Mouse (Mus musculus) ES-Bruce4 (cell line): ENCODE measurements around the gene Otop2. TPM values are rescaled to one million over a fixed set of nuclear protein-coding genes. Genes with fewer than 3 reads are reported as not detected.

Experiments used
- H3K27ac ChIP-seq: 2 replicates; pipeline ENCODE4 v1.5.1; 2012; ENCODE audit warnings: low read length, inconsistent platforms; ENCODE audit not compliant: insufficient read depth
- H3K27me3 ChIP-seq: 2 replicates; pipeline ENCODE4 v1.6.1; 2012; ENCODE audit warnings: mild to moderate bottlenecking, low read length, inconsistent platforms; ENCODE audit not compliant: control insufficient read depth, poor library complexity, insufficient read depth, severe bottlenecking
- H3K36me3 ChIP-seq: 2 replicates; pipeline ENCODE4 v1.6.1; 2012; ENCODE audit warnings: inconsistent platforms, mild to moderate bottlenecking, low read length, moderate library complexity; ENCODE audit not compliant: control insufficient read depth, poor library complexity, insufficient read depth, severe bottlenecking
- H3K4me1 ChIP-seq: one replicate; pipeline ENCODE4 v1.8.1; 2011; ENCODE audit warnings: low read length; ENCODE audit not compliant: control insufficient read depth, insufficient read depth
- H3K4me3 ChIP-seq: 2 replicates; pipeline ENCODE4 v1.5.1; 2011; ENCODE audit warnings: low read depth, mild to moderate bottlenecking, low read length
- H3K9ac ChIP-seq: 2 replicates; pipeline ENCODE4 v1.6.1; 2012; ENCODE audit warnings: low read depth, mild to moderate bottlenecking, inconsistent platforms; ENCODE audit not compliant: poor library complexity, severe bottlenecking
- H3K9me3 ChIP-seq: replicated peaks from 2 replicates; pipeline ENCODE4 v1.6.1; 2012; ENCODE audit warnings: mild to moderate bottlenecking, low read length, inconsistent platforms; ENCODE audit not compliant: control insufficient read depth, poor library complexity, insufficient read depth, severe bottlenecking
- CTCF ChIP-seq: IDR thresholded peaks from one replicate; pipeline ENCODE4 v1.8.1; 2011; ENCODE audit warnings: low read depth, low read length
- EP300 ChIP-seq: IDR thresholded peaks from 2 replicates; pipeline ENCODE4 v1.6.1; 2011; ENCODE audit warnings: low read depth, low read length; ENCODE audit not compliant: insufficient read depth
- POLR2A ChIP-seq: IDR thresholded peaks from one replicate; pipeline ENCODE4 v1.8.1; 2011; ENCODE audit warnings: low read length; ENCODE audit not compliant: insufficient read depth
- polyA plus RNA-seq: library from polyadenylated mRNA; stranded (reverse); fragments of >200 nt; gene quantifications from 2 replicates; pipeline ENCODE4 v1.2.4, GENCODE M21; 2011; ENCODE audit warnings: low read depth; ENCODE audit not compliant: missing spikeins, insufficient read depth, insufficient read length

Gene Otop2
- polyA plus RNA-seq, 1 experiment, result not detected

DNA sequence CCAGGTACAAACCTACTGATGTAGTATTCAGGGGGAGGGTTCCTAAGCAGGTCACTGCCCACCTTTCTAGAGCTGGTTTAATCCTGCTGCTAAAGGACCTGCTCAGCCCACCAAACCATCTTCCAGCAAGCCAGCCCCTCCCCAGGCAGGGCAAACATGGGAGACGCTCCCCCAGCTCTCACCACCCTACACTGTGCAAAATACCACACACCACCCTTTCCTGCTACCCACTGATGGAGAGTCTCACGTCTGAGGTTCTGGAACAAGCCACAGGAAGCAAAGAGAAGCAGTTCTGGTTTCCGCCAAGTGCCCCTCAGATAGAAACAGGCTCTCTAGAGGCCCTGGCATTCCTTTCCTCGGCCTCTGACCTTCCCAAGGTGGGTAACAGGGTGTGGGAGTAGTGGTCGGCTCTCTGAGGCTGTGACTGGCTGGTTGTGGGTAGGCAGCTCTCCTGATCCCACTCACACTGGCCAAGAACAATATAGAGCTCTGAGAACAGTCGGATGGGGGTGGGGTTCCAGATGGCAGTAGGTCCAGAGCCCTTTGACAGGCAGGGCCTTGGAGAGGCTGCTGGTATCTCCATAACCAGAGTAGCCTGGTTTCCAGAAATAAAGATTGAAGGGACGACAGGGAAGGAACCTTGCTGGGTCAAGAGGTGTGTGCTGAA lies 59.2 kb downstream of the Otop2 start:
- H3K27me3 ChIP-seq, result peaks cover 6% of the 10 kb centered on the region; the same call in 1 of the 2 replicates
- TF ChIP-seq EP300 (no peak), CTCF (no peak), POLR2A (no peak)
- no peaks in the 10 kb centered on the region for H3K36me3 ChIP-seq
- no peak overlapping the region for H3K27ac ChIP-seq
- H3K4me3 ChIP-seq, result no peak overlapping the region
- no peak overlapping the region for H3K9ac ChIP-seq
- no peaks in the 10 kb centered on the region for H3K4me1 ChIP-seq
- no peaks in the 10 kb centered on the region for H3K9me3 ChIP-seq

DNA sequence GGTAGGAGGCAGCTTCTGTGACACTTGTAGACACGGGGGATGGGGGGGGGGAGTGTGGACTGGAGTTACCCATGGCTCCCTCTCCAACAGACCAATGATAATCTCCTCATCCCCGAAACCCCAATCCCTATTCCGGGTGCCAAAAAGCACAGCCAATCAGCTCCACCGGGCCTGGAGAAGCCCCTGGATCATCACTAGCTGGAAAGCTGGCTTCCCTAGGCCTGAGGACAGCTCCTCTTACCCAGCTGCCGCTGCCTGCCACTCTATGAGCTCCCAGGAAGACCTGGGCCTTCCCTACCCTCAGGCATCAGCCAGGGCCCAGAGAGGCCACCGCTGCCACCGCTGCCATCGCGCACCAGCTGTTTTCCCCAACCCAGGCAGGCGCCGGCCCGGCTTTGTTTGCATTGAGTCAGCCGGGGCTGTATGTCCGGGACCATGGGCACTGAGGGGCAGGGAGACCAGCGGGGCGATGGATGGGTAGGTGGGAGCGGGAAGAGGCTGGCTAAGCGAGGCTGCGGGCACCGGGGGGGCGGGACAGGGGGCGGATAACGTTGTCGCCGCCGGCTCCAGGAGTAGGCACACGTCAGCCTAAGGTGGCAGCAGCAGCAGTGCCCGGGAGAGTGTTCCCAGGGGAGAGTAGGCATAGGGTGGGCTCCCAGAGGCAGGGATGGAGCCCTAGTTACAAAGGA lies 59.9 kb downstream of the Otop2 start:
- no peak for TF ChIP-seq POLR2A
- TF ChIP-seq EP300, result no peak
- no peak for TF ChIP-seq CTCF
- H3K27me3 ChIP-seq, result peaks cover 6% of the 10 kb centered on the region; the same call in 1 of the 2 replicates
- H3K9ac ChIP-seq, result peak overlapping the region; percentile 81
- no peak overlapping the region for H3K27ac ChIP-seq
- no peaks in the 10 kb centered on the region for H3K4me1 ChIP-seq
- no peaks in the 10 kb centered on the region for H3K9me3 ChIP-seq
- H3K4me3 ChIP-seq, result peak overlapping the region; percentile 91
- H3K36me3 ChIP-seq, result no peaks in the 10 kb centered on the region

DNA sequence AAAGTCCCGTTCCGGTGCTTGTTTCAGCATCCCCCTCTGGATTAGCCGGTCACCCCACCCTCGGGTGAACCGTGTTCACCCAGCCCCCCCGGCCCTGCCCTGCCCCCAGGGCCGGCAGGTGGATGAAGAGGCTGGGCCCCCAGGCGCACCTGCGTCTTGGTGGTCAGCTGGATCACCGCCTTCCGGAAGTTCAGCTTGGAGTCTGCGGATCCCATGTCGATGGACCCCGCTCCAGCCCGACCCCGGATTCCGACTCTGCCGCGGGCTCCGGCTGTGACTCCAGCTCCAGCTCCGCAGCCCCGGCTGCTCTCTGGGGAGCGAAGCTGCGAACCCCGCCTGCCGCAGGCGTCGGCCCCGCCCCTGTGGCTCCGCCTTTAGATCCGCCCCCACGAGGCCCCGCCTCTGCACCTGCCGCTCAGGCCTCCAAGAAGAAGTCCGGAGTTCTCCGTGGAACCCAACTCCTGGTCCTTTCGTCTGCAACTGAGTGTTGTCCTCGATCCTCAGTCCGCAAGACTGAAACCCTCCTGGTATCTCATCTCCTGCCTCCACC lies 60.5 kb downstream of the Otop2 start, which contains the start of gene Hid1:
Gene Hid1, minus strand, starts transcription at position 362 of the 550 bp plus-strand sequence.
- Histone ChIP-seq H3K36me3 (no peaks in the 10 kb centered on the region), H3K9me3 (no peaks in the 10 kb centered on the region), H3K4me3 (peak within 1 kb of the TSS; percentile 91), H3K27me3 (peaks cover 6% of the 10 kb centered on the region; the same call in 1 of the 2 replicates), H3K9ac (peak within 1 kb of the TSS; percentile 81), H3K27ac (no peak within 1 kb of the TSS), H3K4me1 (no peaks in the 10 kb centered on the region)
- TF ChIP-seq EP300, result no peak
- no peak for TF ChIP-seq CTCF
- peak; percentile 20 for TF ChIP-seq POLR2A

DNA sequence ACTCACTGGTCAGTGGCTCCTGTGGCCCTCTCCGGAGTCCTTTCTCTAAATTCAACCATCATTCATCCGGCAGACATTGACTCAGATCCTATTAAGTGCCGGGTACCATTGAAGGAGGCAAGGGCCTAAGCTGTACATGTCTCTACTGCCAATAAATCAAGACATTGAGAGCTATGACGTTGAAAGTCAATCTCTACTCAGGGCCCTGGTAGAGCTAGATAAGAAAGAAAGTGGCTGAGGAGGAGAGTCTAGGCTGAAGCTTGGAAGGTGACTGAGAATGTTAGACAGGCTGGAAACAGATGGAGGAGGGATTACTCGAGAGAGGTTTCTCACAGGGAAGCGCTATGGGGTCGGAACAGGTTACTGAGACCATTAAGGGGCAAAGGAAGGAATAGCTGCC lies 63.4 kb downstream of the Otop2 start:
- H3K27ac ChIP-seq, result no peak overlapping the region
- H3K36me3 ChIP-seq, result no peaks in the 10 kb centered on the region
- no peak overlapping the region for H3K9ac ChIP-seq
- H3K27me3 ChIP-seq, result peaks cover 6% of the 10 kb centered on the region; the same call in 1 of the 2 replicates
- no peak overlapping the region for H3K4me3 ChIP-seq
- H3K4me1 ChIP-seq, result no peaks in the 10 kb centered on the region
- TF ChIP-seq POLR2A, result no peak
- no peaks in the 10 kb centered on the region for H3K9me3 ChIP-seq

DNA sequence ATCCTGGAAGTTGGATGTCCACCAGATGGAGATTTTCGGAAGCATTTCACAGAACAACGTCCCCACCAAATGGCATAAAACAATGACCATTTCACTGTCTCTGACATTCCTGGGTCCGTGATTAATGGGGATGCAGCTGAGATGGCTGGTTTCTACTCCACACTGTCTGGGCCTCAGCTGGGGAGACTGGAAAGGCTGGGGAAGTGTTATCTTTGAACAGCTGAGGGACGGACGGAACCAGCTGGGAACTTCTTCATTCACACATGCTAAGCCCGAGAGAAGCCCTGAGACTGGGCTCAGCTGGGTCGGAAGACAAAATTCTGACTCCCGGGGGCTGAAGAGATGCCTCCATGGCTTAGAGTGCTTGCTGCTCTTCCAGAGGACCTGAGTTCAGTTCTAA lies 64.4 kb downstream of the Otop2 start:
- no peaks in the 10 kb centered on the region for H3K4me1 ChIP-seq
- peaks cover 6% of the 10 kb centered on the region; the same call in 1 of the 2 replicates for H3K27me3 ChIP-seq
- no peak overlapping the region for H3K27ac ChIP-seq
- no peaks in the 10 kb centered on the region for H3K9me3 ChIP-seq
- no peaks in the 10 kb centered on the region for H3K36me3 ChIP-seq
- H3K9ac ChIP-seq, result no peak overlapping the region
- H3K4me3 ChIP-seq, result no peak overlapping the region
- TF ChIP-seq EP300 (no peak), CTCF (no peak)

DNA sequence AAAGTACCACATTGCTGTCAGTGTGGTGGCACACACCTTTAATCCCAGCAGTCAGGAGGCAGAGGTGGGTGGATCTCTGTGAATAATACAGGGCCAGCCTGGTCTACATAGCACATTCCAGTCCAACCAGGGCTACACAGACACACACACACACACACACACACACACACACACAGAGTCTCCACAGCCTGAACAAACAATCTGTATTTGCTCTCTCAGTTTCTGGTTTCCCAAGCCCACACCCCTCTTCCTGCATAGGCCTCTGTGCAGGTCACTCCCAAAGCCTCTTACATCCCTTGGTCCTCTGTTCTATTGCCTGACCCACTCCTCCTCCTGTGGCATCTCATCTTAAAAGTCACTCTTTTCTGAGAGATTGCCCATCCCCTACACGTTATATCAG lies 65.1 kb downstream of the Otop2 start:
- Histone ChIP-seq H3K9ac (no peak overlapping the region), H3K27me3 (peaks cover 5% of the 10 kb centered on the region; the same call in 1 of the 2 replicates), H3K4me3 (no peak overlapping the region), H3K36me3 (no peaks in the 10 kb centered on the region), H3K4me1 (no peaks in the 10 kb centered on the region), H3K9me3 (no peaks in the 10 kb centered on the region), H3K27ac (no peak overlapping the region)
- TF ChIP-seq CTCF (no peak), POLR2A (no peak), EP300 (no peak)
